Mouse (Mus musculus) thymus, postnatal 36 days (tissue): ENCODE results near the gene Spindoc.

Experiments
- DNase-seq, 2 experiments: peaks; one replicate each; pipeline ENCODE4 v3.0.0; 2022; ENCODE audit warnings: mixed read lengths in 2 of 2

Gene Spindoc

GRCm38 (mm10) chr19:7334049-7334448 lies 48.7 kb downstream of the Spindoc start:
- no peak for DNase-seq

- no peak for DNase-seq
Observed at GRCm38 (mm10) chr19:7321391-7321790, 61.4 kb downstream of the Spindoc start.

GRCm38 (mm10) chr19:7320181-7320580 lies 62.6 kb downstream of the Spindoc start:
- DNase-seq = no peak

GRCm38 (mm10) chr19:7317716-7318115 lies 65.1 kb downstream of the Spindoc start:
- DNase-seq = no peak

GRCm38 (mm10) chr19:7316822-7317221 lies 66.0 kb downstream of the Spindoc start:
- DNase-seq = no peak

- DNase-seq = no peak
Observed at GRCm38 (mm10) chr19:7315587-7315984, 67.2 kb downstream of the Spindoc start.

GRCm38 (mm10) chr19:7314976-7315586 lies 67.7 kb downstream of the Spindoc start:
- no peak for DNase-seq

- no peak for DNase-seq
Observed at GRCm38 (mm10) chr19:7313660-7314059, 69.1 kb downstream of the Spindoc start.

- no peak for DNase-seq
Observed at GRCm38 (mm10) chr19:7311306-7311705, 71.5 kb downstream of the Spindoc start.

- no peak for DNase-seq
Observed at GRCm38 (mm10) chr19:7310704-7311103, 72.1 kb downstream of the Spindoc start.

- no peak for DNase-seq
Observed at GRCm38 (mm10) chr19:7309738-7310330, 73.0 kb downstream of the Spindoc start.

- DNase-seq = no peak
Observed at GRCm38 (mm10) chr19:7307995-7308770, 74.6 kb downstream of the Spindoc start.

- DNase-seq = no peak
Observed at GRCm38 (mm10) chr19:7306968-7307367, 75.8 kb downstream of the Spindoc start.

- no peak for DNase-seq
Observed at GRCm38 (mm10) chr19:7305380-7306310, 77.1 kb downstream of the Spindoc start.

GRCm38 (mm10) chr19:7304801-7305200 lies 78.0 kb downstream of the Spindoc start:
- DNase-seq = no peak
